Mouse (Mus musculus) hindbrain, embryonic 13.5 days (tissue): ENCODE results near the gene Actr3. TPM values are rescaled to one million over a fixed set of nuclear protein-coding genes. Genes with fewer than 3 reads are reported as not detected.

ENCODE experiments used
- ATAC-seq: fragments of 200-750 bp; cut with Nextera tagmentation; 2 replicates; pipeline ENCODE4 v1.8.0; 2017; ENCODE audit warnings: moderate TSS enrichment; ENCODE audit not compliant: low FRiP score
- H3K27ac ChIP-seq: fragments of 300-500 bp; sonication (generic); 2 replicates; pipeline ENCODE4 v1.5.1; 2015; ENCODE audit warnings: inconsistent platforms, mild to moderate bottlenecking, moderate library complexity
- H3K27me3 ChIP-seq: fragments of 300-500 bp; sonication (generic); 2 replicates; pipeline ENCODE4 v1.6.1; 2015; ENCODE audit warnings: mild to moderate bottlenecking, inconsistent platforms
- H3K36me3 ChIP-seq: fragments of 300-500 bp; sonication (generic); 2 replicates; pipeline ENCODE4 v1.6.1; 2015; ENCODE audit warnings: mild to moderate bottlenecking, inconsistent platforms
- H3K4me1 ChIP-seq: fragments of 300-500 bp; sonication (generic); replicated peaks from 2 replicates; pipeline ENCODE4 v1.6.1; 2015; ENCODE audit warnings: inconsistent platforms
- H3K4me2 ChIP-seq: fragments of 300-500 bp; sonication (generic); 2 replicates; pipeline ENCODE4 v1.6.1; 2015; ENCODE audit warnings: inconsistent platforms, mild to moderate bottlenecking, moderate library complexity
- H3K4me3 ChIP-seq: fragments of 300-500 bp; sonication (generic); 2 replicates; pipeline ENCODE4 v1.5.1; 2015; ENCODE audit warnings: mild to moderate bottlenecking, inconsistent platforms
- H3K9ac ChIP-seq: fragments of 300-500 bp; sonication (generic); 2 replicates; pipeline ENCODE4 v1.6.1; 2015; ENCODE audit warnings: mild to moderate bottlenecking, inconsistent platforms
- H3K9me3 ChIP-seq: fragments of 300-500 bp; sonication (generic); 2 replicates; pipeline ENCODE4 v1.6.1; 2016; ENCODE audit warnings: inconsistent platforms
- WGBS: fragments of 180-500 bp; shearing (Covaris S2); methylation state at CpG from one replicate; pipeline ENCODE4 v1.1.7; 2015; 5-methylcytosine and 5-hydroxymethylcytosine counted together
- polyA plus RNA-seq: library from polyadenylated mRNA; unstranded; fragments of >200 nt; fragmentation: Nextera tagmentation; extraction: Ambion mirVana; gene quantifications from 2 replicates; pipeline ENCODE4 v1.2.1, GENCODE M21; 2015

The Actr3 gene
- polyA plus RNA-seq: 245 and 248 TPM in 2 replicates

DNA sequence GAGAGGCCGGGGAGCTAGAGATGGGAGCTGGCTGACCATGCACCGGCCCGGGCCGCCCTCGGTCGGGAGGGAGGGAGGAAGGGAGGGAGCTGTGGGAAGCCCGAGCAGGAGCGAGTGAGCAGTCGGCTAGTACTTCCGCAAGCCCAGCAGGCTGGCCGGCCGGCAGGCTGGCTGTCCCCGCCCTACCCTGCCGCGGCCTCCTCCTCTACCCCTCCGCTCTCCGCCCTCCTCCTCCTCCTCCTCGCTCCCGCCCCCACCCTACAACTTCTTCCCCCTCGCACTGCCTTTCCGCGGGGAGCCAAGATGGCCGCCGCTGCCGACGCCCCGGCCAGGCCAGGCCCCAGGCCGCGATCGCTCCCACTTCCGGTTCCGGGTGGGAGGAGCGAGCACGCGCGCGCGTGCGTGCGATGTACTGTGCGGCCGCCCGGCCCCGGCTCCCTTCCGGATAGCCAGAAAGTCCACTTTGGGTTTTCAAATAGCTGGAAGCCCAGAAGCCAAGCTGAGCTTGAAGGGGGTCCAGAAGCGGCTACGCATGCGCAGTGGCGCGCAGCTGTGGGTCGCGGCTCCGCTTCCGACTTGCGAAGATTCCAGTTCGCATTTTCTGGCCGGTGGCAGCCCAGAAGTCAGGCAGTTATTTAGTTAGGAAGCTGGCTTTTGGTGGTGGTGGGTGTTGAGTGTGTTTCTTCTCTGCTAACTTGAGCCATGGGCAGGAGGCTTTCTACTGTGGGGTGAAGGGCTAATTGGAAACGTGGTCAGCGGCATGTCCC is at the start of gene Actr3:
TSS of gene Actr3 (minus strand) at position 359 of the 767 bp plus-strand sequence.
- H3K36me3 ChIP-seq: no peaks in the 10 kb centered on the region
- H3K4me1 ChIP-seq: peaks cover 26% of the 10 kb centered on the region
- peak within 1 kb of the TSS; percentile 99 for H3K27ac ChIP-seq
- peak within 1 kb of the TSS; percentile 93 for H3K9ac ChIP-seq
- ATAC-seq: peak; percentile 96
- WGBS: under 1% methylated on average over 47 of the region's 59 CpGs
- H3K4me2 ChIP-seq: peak within 1 kb of the TSS; percentile 70
- H3K9me3 ChIP-seq: no peaks in the 10 kb centered on the region
- H3K27me3 ChIP-seq: no peaks in the 10 kb centered on the region
- peak within 1 kb of the TSS; percentile 82 for H3K4me3 ChIP-seq

GRCm38 (mm10) chr1:125482459-125483287 is 47.1 kb upstream of the Actr3 start:
- ATAC-seq: 0 out of 2 replicates have a peak, but pooled peaks have one; percentile 46
- no peaks in the 10 kb centered on the region for H3K4me1 ChIP-seq
- no peaks in the 10 kb centered on the region for H3K9me3 ChIP-seq
- H3K4me2 ChIP-seq: no peak overlapping the region
- H3K9ac ChIP-seq: no peak overlapping the region
- WGBS: 78% methylated on average over 10 of the region's 10 CpGs
- no peak overlapping the region for H3K4me3 ChIP-seq
- H3K27ac ChIP-seq: no peak overlapping the region
- H3K36me3 ChIP-seq: no peaks in the 10 kb centered on the region
- H3K27me3 ChIP-seq: no peaks in the 10 kb centered on the region

DNA sequence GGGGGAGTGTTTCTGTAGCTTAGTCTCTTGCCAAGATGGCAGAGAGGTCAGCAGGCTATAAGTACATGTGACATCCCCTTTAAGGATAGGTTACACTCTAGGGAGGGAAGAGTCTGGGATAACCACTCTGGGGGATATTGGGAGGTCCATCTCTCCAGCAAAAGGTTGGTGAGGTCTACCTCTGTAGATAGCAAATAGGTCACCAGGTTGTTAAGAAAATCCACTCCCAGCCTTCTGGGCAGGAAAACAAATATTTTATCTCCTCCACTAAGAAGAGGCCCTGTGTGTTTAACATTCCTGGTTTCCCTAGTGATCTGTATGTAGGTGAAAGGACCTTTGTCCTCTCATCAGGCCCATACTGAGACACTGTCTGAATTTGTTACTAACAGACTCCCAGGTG is 46.3 kb upstream of the Actr3 start:
- H3K9me3 ChIP-seq: no peaks in the 10 kb centered on the region
- H3K27me3 ChIP-seq: no peaks in the 10 kb centered on the region
- no peak overlapping the region for H3K4me2 ChIP-seq
- no peaks in the 10 kb centered on the region for H3K36me3 ChIP-seq
- no peak for ATAC-seq
- H3K4me1 ChIP-seq: no peaks in the 10 kb centered on the region
- H3K9ac ChIP-seq: no peak overlapping the region
- no peak overlapping the region for H3K27ac ChIP-seq
- H3K4me3 ChIP-seq: no peak overlapping the region

- no peak overlapping the region for H3K4me2 ChIP-seq
- WGBS: 82% methylated on average over 6 of the region's 6 CpGs
Observed at GRCm38 (mm10) chr1:125478588-125478987, 43.1 kb upstream of the Actr3 start.

DNA sequence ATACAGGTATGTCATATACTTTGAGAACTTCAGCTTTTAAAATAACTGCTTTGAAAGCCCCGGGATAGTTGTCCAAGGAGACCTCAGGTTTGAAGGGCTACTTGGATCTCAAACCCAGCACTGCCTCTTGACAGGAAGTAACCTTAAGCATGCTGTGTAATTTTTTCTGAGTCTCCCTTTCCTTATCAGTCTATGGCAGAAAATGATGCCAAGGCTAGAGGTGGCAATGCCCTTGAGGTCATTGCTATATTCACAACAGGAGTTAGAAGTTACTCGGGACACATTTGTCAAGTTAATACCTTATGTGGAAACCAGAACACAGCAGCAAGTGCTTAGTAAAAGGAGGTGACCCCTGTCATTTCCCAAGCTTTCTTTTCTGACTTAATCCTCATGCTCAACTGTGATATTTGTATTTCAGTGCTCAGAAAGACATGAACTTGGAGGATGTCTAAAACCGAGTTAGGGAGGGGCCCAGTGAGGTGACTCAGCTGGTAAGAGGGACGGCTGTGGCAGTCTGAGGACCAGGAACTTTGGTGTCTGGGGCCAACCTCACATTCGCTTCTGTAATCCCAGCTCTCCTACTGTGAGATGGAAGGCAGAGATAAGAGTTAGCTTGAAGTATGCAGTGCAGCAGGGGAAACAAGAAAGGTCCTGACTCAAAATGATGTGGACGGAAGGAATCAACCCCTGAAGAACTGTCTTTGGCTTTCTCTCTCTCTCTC is 40.6 kb upstream of the Actr3 start:
- H3K36me3 ChIP-seq: no peaks in the 10 kb centered on the region
- 83% methylated on average over 6 of the region's 6 CpGs for WGBS
- no peak overlapping the region for H3K9ac ChIP-seq
- H3K4me3 ChIP-seq: no peak overlapping the region
- no peak overlapping the region for H3K27ac ChIP-seq
- H3K9me3 ChIP-seq: no peaks in the 10 kb centered on the region
- ATAC-seq: no peak
- H3K27me3 ChIP-seq: no peaks in the 10 kb centered on the region
- no peak overlapping the region for H3K4me2 ChIP-seq
- no peaks in the 10 kb centered on the region for H3K4me1 ChIP-seq

More at GRCm38 (mm10) chr1:125478588-125478987, 43.1 kb upstream of the Actr3 start:
- H3K4me1 ChIP-seq: no peaks in the 10 kb centered on the region
- H3K4me3 ChIP-seq: no peak overlapping the region
- H3K9ac ChIP-seq: no peak overlapping the region
- H3K36me3 ChIP-seq: no peaks in the 10 kb centered on the region
- no peak overlapping the region for H3K27ac ChIP-seq
- no peaks in the 10 kb centered on the region for H3K9me3 ChIP-seq
- ATAC-seq: no peak
- no peaks in the 10 kb centered on the region for H3K27me3 ChIP-seq

GRCm38 (mm10) chr1:125473866-125474265 is 38.3 kb upstream of the Actr3 start:
- no peak overlapping the region for H3K9ac ChIP-seq
- H3K4me2 ChIP-seq: no peak overlapping the region
- H3K27ac ChIP-seq: no peak overlapping the region
- no peak for ATAC-seq
- no peak overlapping the region for H3K4me3 ChIP-seq
- 95% methylated on average over 3 of the region's 3 CpGs for WGBS
- no peaks in the 10 kb centered on the region for H3K27me3 ChIP-seq
- H3K9me3 ChIP-seq: no peaks in the 10 kb centered on the region
- H3K4me1 ChIP-seq: no peaks in the 10 kb centered on the region
- no peaks in the 10 kb centered on the region for H3K36me3 ChIP-seq

- no peaks in the 10 kb centered on the region for H3K4me1 ChIP-seq
- no peak overlapping the region for H3K27ac ChIP-seq
- ATAC-seq: no peak
- no peaks in the 10 kb centered on the region for H3K27me3 ChIP-seq
- H3K9me3 ChIP-seq: no peaks in the 10 kb centered on the region
- H3K4me3 ChIP-seq: no peak overlapping the region
- H3K4me2 ChIP-seq: no peak overlapping the region
- no peaks in the 10 kb centered on the region for H3K36me3 ChIP-seq
- H3K9ac ChIP-seq: no peak overlapping the region
- 76% methylated on average over 4 of the region's 4 CpGs for WGBS
Observed at GRCm38 (mm10) chr1:125473126-125473666, 37.7 kb upstream of the Actr3 start.

DNA sequence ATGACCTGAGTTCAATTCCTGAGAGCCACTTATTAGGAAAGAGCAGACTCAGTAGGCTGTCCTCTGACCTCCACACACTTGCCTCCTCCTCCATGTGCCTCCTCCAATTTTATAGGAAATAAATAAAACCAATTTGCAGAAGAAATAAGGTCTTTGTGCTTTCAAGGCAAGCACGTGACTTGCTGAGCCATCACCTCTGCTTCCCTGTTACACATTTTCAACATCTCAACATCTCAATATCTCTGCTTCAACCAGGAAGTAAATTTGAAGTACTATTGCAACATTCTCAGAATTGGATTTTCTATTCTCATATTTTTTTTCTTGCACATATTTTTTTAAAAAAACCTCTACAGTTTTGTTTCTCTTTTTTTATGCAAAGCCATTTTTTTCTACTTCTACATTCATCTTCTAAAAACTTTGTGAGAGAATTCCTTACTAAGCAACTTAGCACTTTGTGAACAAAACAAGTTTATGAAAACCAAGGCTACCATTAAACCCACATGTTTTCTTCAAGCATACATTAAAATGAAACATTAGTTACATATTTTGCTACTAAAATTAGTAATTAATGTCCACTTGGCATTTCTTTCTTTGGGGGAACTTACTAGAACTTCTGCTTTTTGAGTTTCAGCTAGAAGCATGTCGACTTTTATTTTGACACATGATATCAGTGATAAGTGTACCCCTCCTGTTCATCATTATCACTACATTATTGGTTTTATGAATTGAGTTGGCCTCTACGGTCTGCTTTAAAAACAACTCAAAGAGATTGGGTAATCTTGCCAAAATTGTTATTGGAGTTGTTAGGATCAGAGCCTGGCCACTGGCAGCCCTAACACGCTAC is 35.5 kb upstream of the Actr3 start:
- Histone ChIP-seq H3K27ac (no peak overlapping the region), H3K9ac (no peak overlapping the region), H3K4me2 (no peak overlapping the region), H3K4me3 (no peak overlapping the region), H3K36me3 (no peaks in the 10 kb centered on the region), H3K9me3 (no peaks in the 10 kb centered on the region), H3K4me1 (no peaks in the 10 kb centered on the region), H3K27me3 (no peaks in the 10 kb centered on the region)
- no peak for ATAC-seq
- WGBS: 84% methylated on average over 4 of the region's 4 CpGs

DNA sequence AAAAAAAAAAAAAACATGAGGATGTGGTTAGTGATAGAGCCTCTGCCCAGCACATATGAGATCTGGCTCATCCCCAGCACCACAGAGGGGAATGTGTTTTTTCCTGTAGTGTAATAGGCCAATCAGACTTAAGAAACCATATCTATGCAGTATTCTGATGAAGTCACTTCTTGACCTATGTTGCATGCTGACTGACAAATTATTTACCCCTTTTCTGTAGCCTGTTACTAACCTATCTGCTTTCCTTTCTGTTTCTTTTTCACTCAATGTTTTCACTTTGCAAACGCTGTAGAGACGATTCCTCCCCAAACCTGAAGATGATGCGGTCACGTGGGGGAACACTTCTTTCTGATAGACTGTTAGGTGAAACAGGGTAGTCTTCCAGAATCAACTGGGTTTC is 32.4 kb upstream of the Actr3 start:
- H3K4me2 ChIP-seq: no peak overlapping the region
- no peak overlapping the region for H3K27ac ChIP-seq
- no peaks in the 10 kb centered on the region for H3K9me3 ChIP-seq
- no peaks in the 10 kb centered on the region for H3K4me1 ChIP-seq
- H3K4me3 ChIP-seq: no peak overlapping the region
- no peak for ATAC-seq
- H3K9ac ChIP-seq: no peak overlapping the region
- no peaks in the 10 kb centered on the region for H3K27me3 ChIP-seq
- 96% methylated on average over 4 of the region's 4 CpGs for whole genome bisulfite sequencing
- no peaks in the 10 kb centered on the region for H3K36me3 ChIP-seq

DNA sequence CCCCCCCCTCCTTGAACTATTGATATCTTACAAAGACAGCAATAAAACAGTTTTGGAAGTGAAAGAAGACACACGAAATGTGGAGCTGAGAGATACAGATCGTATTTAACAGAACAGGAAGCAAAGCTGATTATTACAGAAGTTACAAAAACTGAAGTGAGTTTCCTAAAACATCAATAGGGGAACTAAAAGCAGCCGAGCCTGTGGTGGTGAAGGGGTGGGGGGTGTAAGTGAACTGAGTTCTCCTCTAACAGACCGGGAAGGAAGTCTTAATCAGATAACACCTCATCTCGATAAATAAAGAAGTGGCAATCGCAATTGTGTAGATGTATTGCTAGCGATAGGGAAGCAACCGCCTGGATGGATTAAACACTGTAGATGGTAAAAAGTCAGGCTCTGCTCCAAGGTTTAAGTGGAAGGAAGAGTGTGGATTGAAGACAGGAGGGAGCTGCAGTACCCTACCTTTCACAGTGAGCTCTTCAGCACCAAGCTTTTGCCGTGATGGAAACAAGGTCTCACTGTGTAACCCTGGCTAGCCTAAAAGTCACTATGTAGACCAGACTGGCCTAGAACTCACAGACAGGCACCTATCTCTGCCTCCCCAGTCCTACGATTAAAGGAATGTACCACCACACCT is 31.2 kb upstream of the Actr3 start:
- Histone ChIP-seq H3K36me3 (no peaks in the 10 kb centered on the region), H3K9ac (no peak overlapping the region), H3K4me1 (no peaks in the 10 kb centered on the region), H3K27ac (no peak overlapping the region), H3K4me3 (no peak overlapping the region), H3K4me2 (no peak overlapping the region), H3K27me3 (no peaks in the 10 kb centered on the region), H3K9me3 (no peaks in the 10 kb centered on the region)
- no peak for ATAC-seq
- 90% methylated on average over 10 of the region's 10 CpGs for WGBS

- H3K36me3 ChIP-seq: no peaks in the 10 kb centered on the region
- H3K27me3 ChIP-seq: no peaks in the 10 kb centered on the region
- H3K9me3 ChIP-seq: no peaks in the 10 kb centered on the region
- no peak overlapping the region for H3K9ac ChIP-seq
- no peak for ATAC-seq
- no peak overlapping the region for H3K4me3 ChIP-seq
- no peak overlapping the region for H3K4me2 ChIP-seq
- WGBS: 97% methylated on average over 4 of the region's 4 CpGs
- H3K4me1 ChIP-seq: no peaks in the 10 kb centered on the region
- no peak overlapping the region for H3K27ac ChIP-seq
Observed at GRCm38 (mm10) chr1:125464011-125464410, 28.5 kb upstream of the Actr3 start.
